Mouse (Mus musculus) ES-Bruce4 (cell line): ENCODE measurements around the gene Dgkb.

Experiments used
- CTCF ChIP-seq: IDR thresholded peaks from one replicate; pipeline ENCODE4 v1.8.1; 2011; ENCODE audit warnings: low read depth, low read length
- POLR2A ChIP-seq: IDR thresholded peaks from one replicate; pipeline ENCODE4 v1.8.1; 2011; ENCODE audit warnings: low read length; ENCODE audit not compliant: insufficient read depth

DNA sequence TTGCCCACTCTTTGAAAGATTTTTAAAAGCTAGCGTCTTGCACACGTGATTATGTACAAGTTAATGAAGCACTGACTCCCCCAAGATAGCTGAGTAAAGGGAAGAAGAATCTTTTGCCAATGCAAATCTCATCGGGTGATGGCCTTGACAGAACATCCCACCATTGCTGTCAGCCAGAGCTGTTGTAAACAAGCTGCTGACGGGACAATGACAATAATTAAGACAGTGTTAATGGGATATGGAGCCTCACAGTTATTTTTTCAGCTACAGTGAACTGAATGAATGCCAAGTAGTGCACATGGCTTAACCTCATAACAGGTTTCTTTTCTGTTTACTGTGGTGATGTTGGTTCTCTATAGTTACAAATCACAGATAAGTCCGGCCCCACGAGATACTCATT lies 568.4 kb downstream of the Dgkb start:
- TF ChIP-seq CTCF (no peak), POLR2A (no peak)
